Mouse (Mus musculus) cerebral cortex, adult 2 months (tissue): ENCODE results near the gene Hp1bp3.

Experiments used
- WGBS: fragments of 180-500 bp; shearing (Covaris S2); methylation state at CpG from one replicate; pipeline ENCODE4 v1.1.7; 2018; 5-methylcytosine and 5-hydroxymethylcytosine counted together

Hp1bp3 gene

GRCm38 (mm10) chr4:138216200-138216890 lies at the start of gene Hp1bp3:
TSS of gene Hp1bp3 (plus strand) at chr4:138216296.
- WGBS, result under 1% methylated on average over 68 of the region's 84 CpGs

- 51% methylated on average over 10 of the region's 10 CpGs for whole genome bisulfite sequencing
Measured at GRCm38 (mm10) chr4:138166519-138166918, 49.6 kb upstream of the Hp1bp3 start.

- 88% methylated on average over 3 of the region's 3 CpGs for WGBS
Measured at GRCm38 (mm10) chr4:138168162-138168561, 47.9 kb upstream of the Hp1bp3 start.

- WGBS, result 83% methylated on average over 4 of the region's 4 CpGs
Measured at GRCm38 (mm10) chr4:138169420-138169819, 46.7 kb upstream of the Hp1bp3 start.

GRCm38 (mm10) chr4:138172686-138173085 lies 43.4 kb upstream of the Hp1bp3 start:
- 84% methylated on average over 4 of the region's 4 CpGs for WGBS

GRCm38 (mm10) chr4:138179391-138179790 lies 36.7 kb upstream of the Hp1bp3 start:
- WGBS, result 93% methylated on average over 5 of the region's 5 CpGs

- WGBS, result 63% methylated on average over 4 of the region's 4 CpGs
Measured at GRCm38 (mm10) chr4:138180719-138181118, 35.4 kb upstream of the Hp1bp3 start.

GRCm38 (mm10) chr4:138184056-138184455 lies 32.0 kb upstream of the Hp1bp3 start:
- 87% methylated on average over 4 of the region's 5 CpGs for WGBS

- WGBS, result 61% methylated on average over 5 of the region's 5 CpGs
Measured at GRCm38 (mm10) chr4:138184573-138184981, 31.5 kb upstream of the Hp1bp3 start.

GRCm38 (mm10) chr4:138185961-138186360 lies 30.1 kb upstream of the Hp1bp3 start:
- 92% methylated on average over 7 of the region's 7 CpGs for WGBS

- WGBS, result 73% methylated on average over 7 of the region's 7 CpGs
Measured at GRCm38 (mm10) chr4:138187995-138188394, 28.1 kb upstream of the Hp1bp3 start.

GRCm38 (mm10) chr4:138192561-138192960 lies 23.5 kb upstream of the Hp1bp3 start:
- 42% methylated on average over 5 of the region's 5 CpGs for WGBS

GRCm38 (mm10) chr4:138200769-138201168 lies 15.3 kb upstream of the Hp1bp3 start:
- 82% methylated on average over 3 of the region's 3 CpGs for WGBS

- 56% methylated on average over 9 of the region's 9 CpGs for WGBS
Measured at GRCm38 (mm10) chr4:138201696-138202095, 14.4 kb upstream of the Hp1bp3 start.

GRCm38 (mm10) chr4:138210116-138210515 lies 6.0 kb upstream of the Hp1bp3 start:
- WGBS, result 83% methylated on average over 5 of the region's 5 CpGs

- 42% methylated on average over 3 of the region's 3 CpGs for WGBS
Measured at GRCm38 (mm10) chr4:138213861-138214260, 2.2 kb upstream of the Hp1bp3 start.

- 39% methylated on average over 13 of the region's 13 CpGs for WGBS
Measured at GRCm38 (mm10) chr4:138215671-138216199, 361 bp upstream of the Hp1bp3 start.

- WGBS, result 1% methylated on average over 68 of the region's 68 CpGs
Measured at GRCm38 (mm10) chr4:138216891-138217392, 846 bp downstream of the Hp1bp3 start.

- WGBS, result 1% methylated on average over 36 of the region's 36 CpGs
Measured at GRCm38 (mm10) chr4:138217441-138217840, 1.3 kb downstream of the Hp1bp3 start.

- 68% methylated on average over 11 of the region's 11 CpGs for WGBS
Measured at GRCm38 (mm10) chr4:138217951-138218685, 2.0 kb downstream of the Hp1bp3 start.

GRCm38 (mm10) chr4:138219331-138219730 lies 3.2 kb downstream of the Hp1bp3 start:
- WGBS, result 55% methylated on average over 5 of the region's 5 CpGs

- WGBS, result 79% methylated on average over 7 of the region's 7 CpGs
Measured at GRCm38 (mm10) chr4:138220761-138221160, 4.7 kb downstream of the Hp1bp3 start.

GRCm38 (mm10) chr4:138221406-138221805 lies 5.3 kb downstream of the Hp1bp3 start:
- WGBS, result 85% methylated on average over 5 of the region's 5 CpGs
